Mouse (Mus musculus) CD8-positive naive resting alpha-beta T cell, adult 57 days (primary cell): Measurements from ENCODE around the gene Gm3752. TPM values are rescaled to one million over a fixed set of nuclear protein-coding genes. Genes with fewer than 3 reads are reported as not detected.

Experiments used
- total RNA-seq: library from RNA; stranded (reverse); gene quantifications from one replicate; pipeline ENCODE4 v1.2.4, GENCODE M21; 2023

Gene Gm3752
- not detected for total RNA-seq

GRCm38 (mm10) chr14:7483662-7484061, at the start of gene Gm3752:
Gene Gm3752, minus strand, starts transcription at chr14:7483762.

GRCm38 (mm10) chr14:7450817-7451216, 32.7 kb downstream of the Gm3752 start, which contains the start of gene Gm3755:
Gene Gm3755, minus strand, starts transcription at chr14:7450917.

Other genes starting within 250 kb of the Gm3752 start
- gene Gm3727, start 219.0 kb downstream of the Gm3752 start, total RNA-seq, result not detected
- gene Gm3739, start 168.7 kb downstream of the Gm3752 start, total RNA-seq, result 0.37 TPM
- not detected for gene Gm5797, start 151.4 kb downstream of the Gm3752 start, total RNA-seq
- gene Gm8374, start 118.6 kb downstream of the Gm3752 start, total RNA-seq, result not detected
- gene Gm3755, start 32.8 kb downstream of the Gm3752 start, total RNA-seq, result not detected
- not detected for gene Gm3558, start 84.8 kb upstream of the Gm3752 start, total RNA-seq
- not detected for gene Gm10338, start 111.8 kb upstream of the Gm3752 start, total RNA-seq
- gene Gm10128, start 160.2 kb upstream of the Gm3752 start, total RNA-seq, result not detected